Mouse (Mus musculus) brown adipose tissue, adult 24 weeks (tissue): Measurements from ENCODE around the gene Cmss1. TPM values are rescaled to one million over a fixed set of nuclear protein-coding genes. Genes with fewer than 3 reads are reported as not detected.

Experiments
- H3K27ac ChIP-seq: fragments of 200-500 bp; replicated peaks from 2 replicates; pipeline ENCODE4 v1.5.1; 2012; ENCODE audit warnings: low read depth, mild to moderate bottlenecking, low read length
- H3K4me1 ChIP-seq: fragments of 200-500 bp; 2 replicates; pipeline ENCODE4 v1.6.1; 2012; ENCODE audit warnings: low read length, mixed read lengths; ENCODE audit not compliant: control insufficient read depth, insufficient read depth, insufficient read length
- H3K4me3 ChIP-seq: fragments of 200-500 bp; 2 replicates; pipeline ENCODE4 v1.5.1; 2012; ENCODE audit warnings: low read depth, mild to moderate bottlenecking, low read length, moderate library complexity; ENCODE audit not compliant: insufficient read depth
- polyA plus RNA-seq: library from polyadenylated mRNA; stranded (reverse); fragments of >200 nt; gene quantifications from 2 replicates; pipeline ENCODE4 v1.2.4, GENCODE M21; 2012; ENCODE audit not compliant: missing spikeins, insufficient read depth, insufficient read length

Gene Cmss1
- polyA plus RNA-seq, 1 experiment: 10.9 TPM

- no peak overlapping the region for H3K27ac ChIP-seq
- H3K4me1 ChIP-seq: no peaks in the 10 kb centered on the region
- no peak overlapping the region for H3K4me3 ChIP-seq
These were observed 303.6 kb downstream of the Cmss1 start for GRCm38 (mm10) chr16:57302792-57303698.

GRCm38 (mm10) chr16:57301512-57302115 lies 305.1 kb downstream of the Cmss1 start:
- no peaks in the 10 kb centered on the region for H3K4me1 ChIP-seq
- H3K27ac ChIP-seq: 0 out of 2 replicates have a peak overlapping the region, but pooled peaks have one; percentile 7
- no peak overlapping the region for H3K4me3 ChIP-seq

GRCm38 (mm10) chr16:57295216-57295934 lies 311.3 kb downstream of the Cmss1 start:
- Histone ChIP-seq H3K27ac (no peak overlapping the region), H3K4me1 (no peaks in the 10 kb centered on the region), H3K4me3 (no peak overlapping the region)

GRCm38 (mm10) chr16:57292765-57293164 lies 313.9 kb downstream of the Cmss1 start, which contains the start of gene Tmem30c:
Gene Tmem30c, minus strand, starts transcription at chr16:57292865.
- H3K27ac ChIP-seq: no peak within 1 kb of the TSS
- H3K4me1 ChIP-seq: no peaks in the 10 kb centered on the region
- no peak within 1 kb of the TSS for H3K4me3 ChIP-seq

- Histone ChIP-seq H3K27ac (no peak overlapping the region), H3K4me3 (no peak overlapping the region), H3K4me1 (no peaks in the 10 kb centered on the region)
These were observed 314.4 kb downstream of the Cmss1 start for GRCm38 (mm10) chr16:57292296-57292695.

- no peak overlapping the region for H3K4me3 ChIP-seq
- H3K4me1 ChIP-seq: no peaks in the 10 kb centered on the region
- H3K27ac ChIP-seq: no peak overlapping the region
These were observed 315.0 kb downstream of the Cmss1 start for GRCm38 (mm10) chr16:57291696-57292095.

GRCm38 (mm10) chr16:57281417-57281816 lies 325.2 kb downstream of the Cmss1 start:
- H3K4me3 ChIP-seq: no peak overlapping the region
- no peak overlapping the region for H3K27ac ChIP-seq
- H3K4me1 ChIP-seq: no peaks in the 10 kb centered on the region; the same call in 1 of the 2 replicates

GRCm38 (mm10) chr16:57280221-57281217 lies 326.1 kb downstream of the Cmss1 start:
- Histone ChIP-seq H3K4me3 (no peak overlapping the region), H3K4me1 (no peaks in the 10 kb centered on the region; the same call in 1 of the 2 replicates), H3K27ac (no peak overlapping the region)

- H3K4me3 ChIP-seq: no peak overlapping the region
- H3K4me1 ChIP-seq: no peaks in the 10 kb centered on the region; the same call in 1 of the 2 replicates
- no peak overlapping the region for H3K27ac ChIP-seq
These were observed 327.6 kb downstream of the Cmss1 start for GRCm38 (mm10) chr16:57278976-57279626.

- H3K27ac ChIP-seq: no peak overlapping the region
- no peaks in the 10 kb centered on the region for H3K4me1 ChIP-seq
- H3K4me3 ChIP-seq: no peak overlapping the region
These were observed 336.9 kb downstream of the Cmss1 start for GRCm38 (mm10) chr16:57269751-57270150.

- no peak overlapping the region for H3K4me3 ChIP-seq
- no peak overlapping the region for H3K27ac ChIP-seq
- H3K4me1 ChIP-seq: no peaks in the 10 kb centered on the region
These were observed 338.4 kb downstream of the Cmss1 start for GRCm38 (mm10) chr16:57268058-57268841.

GRCm38 (mm10) chr16:57267068-57267467 lies 339.6 kb downstream of the Cmss1 start:
- Histone ChIP-seq H3K4me3 (no peak overlapping the region), H3K27ac (no peak overlapping the region), H3K4me1 (no peaks in the 10 kb centered on the region)

GRCm38 (mm10) chr16:57260152-57260551 lies 346.5 kb downstream of the Cmss1 start:
- Histone ChIP-seq H3K4me3 (no peak overlapping the region), H3K4me1 (no peaks in the 10 kb centered on the region), H3K27ac (no peak overlapping the region)
